Mouse (Mus musculus) yolk sac, embryonic 10.5 days (tissue): ENCODE results near the gene Ero1l.
A peak's percentile ranks its signal among the peaks of the same experiment; 100 is the strongest.

Source experiments
- DNase-seq: peaks from one replicate; pipeline ENCODE4 v3.0.0-alpha.2; 2017; ENCODE audit warnings: low spot score

The Ero1l gene

DNA sequence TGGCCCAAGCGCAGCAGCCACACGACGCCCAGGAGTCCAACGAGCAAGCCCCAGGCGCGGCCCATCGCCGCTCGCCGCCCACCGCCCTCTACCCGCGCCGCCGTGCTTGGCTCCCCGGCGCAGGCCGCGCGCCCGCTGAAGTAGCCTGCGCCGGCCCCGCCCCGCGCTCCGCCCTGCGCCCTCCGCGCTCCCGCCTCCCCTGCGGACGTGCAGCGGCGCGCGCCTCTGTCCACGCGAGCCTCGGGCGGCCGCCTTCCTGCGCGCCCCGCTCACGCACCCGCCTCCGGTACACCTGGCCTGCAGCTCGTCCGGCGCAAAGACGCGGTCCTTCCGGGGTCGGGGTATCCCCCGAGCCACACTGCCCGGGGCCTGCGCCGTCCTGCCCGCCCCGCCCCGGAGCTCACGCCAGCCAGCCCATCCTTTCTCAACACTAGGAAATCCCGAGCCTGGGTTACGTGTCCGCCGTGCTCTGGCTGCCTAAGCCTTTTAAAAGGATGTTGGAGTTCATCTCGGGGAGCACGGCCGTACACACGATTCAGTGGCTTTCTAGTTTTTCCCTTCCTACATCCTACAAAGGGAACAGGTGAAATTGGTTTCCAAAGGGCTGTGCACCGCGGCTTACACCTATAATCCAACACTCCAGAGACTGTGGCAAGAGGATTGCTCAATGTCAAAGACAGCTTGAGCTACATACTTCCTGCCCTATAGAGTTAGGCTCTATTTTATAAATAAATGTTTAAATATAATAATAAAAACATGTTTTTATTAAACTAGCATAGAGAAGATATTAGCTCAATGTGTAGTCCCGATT lies at the start of gene Ero1l:
Gene Ero1l, minus strand, starts transcription at position 346 of the 811 bp plus-strand sequence.
- DNase-seq: peak; percentile 91

DNA sequence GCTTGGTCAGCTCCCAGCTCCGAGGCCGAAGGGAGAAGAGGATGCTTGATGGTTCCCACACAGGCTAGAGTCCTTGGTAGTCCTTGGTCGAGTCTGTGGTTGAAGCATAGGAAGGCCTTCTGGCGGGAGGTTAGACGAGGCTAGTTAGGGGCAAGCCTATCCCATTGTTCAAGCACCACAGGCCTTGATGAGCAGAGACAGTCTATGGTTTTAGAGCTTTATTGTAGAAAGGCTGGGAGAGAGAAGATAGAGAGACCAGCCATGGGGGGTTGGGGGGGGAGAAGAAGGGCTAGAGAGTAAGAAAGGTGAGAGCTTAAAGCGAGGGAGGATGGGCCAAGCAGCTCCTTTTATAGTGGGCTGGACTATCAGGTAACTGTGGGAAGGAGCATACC lies 46.6 kb upstream of the Ero1l start:
- DNase-seq: no peak

DNA sequence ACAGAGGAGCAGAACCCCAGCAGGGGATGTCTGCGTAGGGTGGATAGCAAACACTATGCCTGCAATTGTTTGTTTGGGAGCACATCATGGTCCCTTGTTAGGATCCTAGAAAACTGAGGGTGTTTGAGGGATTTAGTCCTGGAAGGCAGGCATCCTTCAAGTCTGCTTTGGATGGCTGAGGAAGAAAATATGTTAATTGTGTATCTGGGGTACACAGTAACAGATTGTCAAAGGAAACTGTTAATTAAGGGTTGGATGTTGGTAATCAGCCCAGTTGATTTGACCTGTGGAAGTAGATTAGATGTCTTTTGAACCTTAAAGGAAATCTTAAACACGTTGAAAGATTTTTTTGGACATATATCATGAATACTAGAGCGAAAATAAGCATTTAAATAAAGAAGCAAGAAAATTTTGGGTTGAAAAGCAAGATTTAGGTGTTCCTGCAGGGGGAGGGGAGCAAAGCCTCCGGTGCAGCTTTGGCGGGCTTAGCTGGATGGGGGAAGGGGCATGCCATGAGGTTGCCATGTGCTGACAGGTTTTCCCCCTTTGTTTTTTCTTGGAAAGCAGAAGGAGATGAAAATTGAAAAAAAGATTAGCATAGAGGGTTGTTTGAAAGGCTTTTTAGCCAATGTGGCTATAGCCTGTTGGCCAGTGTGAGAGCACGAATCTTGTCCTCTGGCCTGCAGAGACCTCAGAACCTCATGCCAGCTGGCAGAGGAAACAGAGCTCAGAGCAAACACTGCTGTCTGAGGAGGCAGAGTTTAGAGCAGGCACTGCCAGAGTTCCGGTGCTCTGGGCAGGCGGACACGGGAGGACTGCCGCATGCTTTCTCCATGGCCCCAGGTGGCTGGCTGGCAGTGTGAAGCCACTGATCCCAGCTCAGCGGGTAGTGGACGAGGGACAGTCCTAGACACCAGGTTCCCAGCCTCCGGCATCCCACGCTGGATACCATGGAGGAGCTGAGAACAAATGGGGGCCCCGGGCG lies 45.9 kb upstream of the Ero1l start:
- DNase-seq: no peak

DNA sequence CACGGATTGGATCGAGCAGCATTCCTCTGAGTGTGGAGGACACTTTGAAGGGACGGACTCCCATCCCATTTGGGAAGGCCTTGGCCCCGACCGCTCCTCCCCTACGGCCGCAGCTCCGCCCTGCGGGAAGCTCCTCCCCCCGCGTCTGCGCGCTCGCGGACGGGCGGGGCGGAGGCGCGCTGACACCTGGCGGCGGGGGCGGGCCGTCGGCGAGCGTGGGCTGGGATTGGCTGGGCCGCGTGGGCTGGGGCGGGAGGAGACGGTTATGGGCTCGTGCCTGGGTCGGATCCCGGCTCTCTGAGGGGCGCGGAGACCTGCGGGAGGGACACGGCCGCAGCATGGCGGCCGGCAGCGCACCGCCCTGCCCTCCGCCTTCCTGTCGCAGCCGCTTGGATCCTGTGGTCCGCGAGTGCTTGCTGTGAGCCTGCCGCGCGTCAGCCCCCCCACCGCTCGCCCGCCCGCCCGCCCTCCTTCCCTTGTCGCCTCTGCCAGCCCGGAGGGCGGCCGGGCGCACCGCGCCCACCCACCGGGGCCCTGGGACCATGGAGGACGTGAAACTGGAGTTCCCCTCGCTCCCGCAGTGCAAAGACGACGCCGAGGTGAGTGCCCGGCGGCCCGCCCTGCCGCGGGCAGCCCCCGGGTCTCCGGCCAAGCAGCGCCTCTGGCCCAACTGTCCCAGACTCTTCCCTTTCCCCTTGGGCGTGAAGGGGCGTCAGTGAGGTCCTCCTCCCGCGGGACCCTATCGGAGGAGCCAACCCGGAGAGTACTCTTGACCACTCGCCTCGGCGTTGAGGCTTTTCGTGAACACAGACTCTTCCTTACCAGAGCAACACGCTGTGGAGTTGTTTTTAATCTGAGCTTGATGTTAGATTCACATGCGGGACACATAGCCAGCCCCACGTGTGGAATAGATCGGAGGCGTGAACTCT lies 32.6 kb upstream of the Ero1l start, which contains the start of gene Styx:
Gene Styx, plus strand, starts transcription at position 163 of the 929 bp plus-strand sequence.
- peak; percentile 96 for DNase-seq

DNA sequence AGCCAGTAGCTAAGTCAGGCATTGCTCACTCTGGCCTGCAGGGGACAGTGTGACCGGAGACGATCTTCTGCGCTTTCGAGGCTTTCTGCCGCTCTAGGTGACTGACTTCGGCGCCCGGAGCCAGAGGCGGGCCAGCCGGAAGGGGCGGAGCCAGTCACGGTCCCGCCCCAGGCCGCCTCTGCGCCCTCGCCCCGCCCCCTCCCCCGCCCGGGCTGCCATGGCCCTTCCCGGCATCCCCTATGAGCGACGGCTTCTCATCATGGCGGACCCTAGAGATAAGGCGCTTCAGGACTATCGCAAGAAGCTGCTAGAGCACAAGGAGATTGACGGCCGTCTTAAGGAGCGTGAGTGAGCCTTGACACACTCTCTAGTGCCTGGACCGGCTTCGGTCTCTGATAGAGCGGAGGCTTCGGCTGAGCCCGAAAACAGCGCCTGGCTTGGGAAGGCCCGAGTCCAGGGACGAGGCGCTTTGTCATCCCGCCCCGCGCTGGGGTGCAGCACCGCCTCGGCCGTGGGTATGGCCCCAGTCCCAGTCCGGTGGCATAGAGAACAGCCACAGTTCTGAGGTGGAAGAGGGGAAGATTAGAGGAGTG lies 11.1 kb upstream of the Ero1l start, which contains the start of gene Psmc6:
Gene Psmc6, plus strand, starts transcription at position 200 of the 593 bp plus-strand sequence.
- peak; percentile 94 for DNase-seq

DNA sequence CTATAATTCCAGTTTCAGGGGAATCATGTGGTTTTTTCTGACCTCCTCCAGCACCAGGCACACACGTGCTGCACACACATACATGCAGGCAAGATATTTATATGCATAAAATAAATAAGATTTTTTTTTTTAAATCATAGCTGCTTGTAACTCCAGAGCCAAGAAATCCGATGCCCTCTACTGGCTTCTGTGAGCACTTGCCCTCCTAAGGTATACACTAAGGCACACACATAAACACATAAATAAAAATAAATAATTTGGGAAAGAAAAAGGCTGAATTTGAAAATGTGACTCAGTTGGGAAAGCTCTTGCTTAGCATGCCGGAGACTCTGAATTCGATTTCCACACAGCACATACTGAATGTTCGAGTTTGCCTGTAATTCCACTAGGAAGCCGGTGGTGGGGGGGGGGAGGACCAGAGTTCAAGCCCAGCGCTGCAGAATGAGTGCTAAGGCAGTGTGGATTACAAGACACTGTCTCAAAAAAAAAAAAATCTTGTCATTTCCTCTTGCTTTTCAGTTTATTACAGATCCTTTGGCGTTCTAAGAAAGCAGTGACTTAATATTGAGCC lies 10.5 kb upstream of the Ero1l start:
- DNase-seq: no peak

DNA sequence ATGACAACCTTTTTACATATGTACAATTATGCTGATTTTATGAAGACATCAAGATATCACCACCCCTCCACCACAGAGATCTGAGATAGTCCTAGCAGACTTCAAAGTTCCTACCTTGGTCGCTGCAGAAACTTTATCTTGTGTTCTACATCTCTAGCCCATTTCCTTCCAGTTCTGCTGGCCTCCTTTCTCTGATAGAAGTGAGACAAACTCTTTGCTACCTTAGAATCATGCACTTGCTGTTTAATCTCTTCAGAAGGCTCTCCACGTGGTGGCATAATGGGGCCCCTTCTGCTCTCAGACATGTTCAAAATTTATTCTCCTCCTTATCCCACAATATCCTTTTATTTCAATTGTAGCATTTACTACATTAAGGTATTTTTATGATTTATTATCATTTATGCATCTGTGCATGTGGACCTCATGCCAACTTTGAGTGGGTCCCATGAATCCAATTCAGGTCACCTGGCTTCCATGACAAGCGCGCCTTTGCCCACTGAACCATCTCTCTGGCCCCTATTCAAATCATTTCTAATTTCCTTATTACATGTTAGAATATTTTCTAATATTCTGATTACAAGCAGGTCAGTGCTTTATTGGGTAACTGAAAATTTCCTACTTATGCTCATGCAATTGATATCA lies 9.6 kb upstream of the Ero1l start:
- no peak for DNase-seq

DNA sequence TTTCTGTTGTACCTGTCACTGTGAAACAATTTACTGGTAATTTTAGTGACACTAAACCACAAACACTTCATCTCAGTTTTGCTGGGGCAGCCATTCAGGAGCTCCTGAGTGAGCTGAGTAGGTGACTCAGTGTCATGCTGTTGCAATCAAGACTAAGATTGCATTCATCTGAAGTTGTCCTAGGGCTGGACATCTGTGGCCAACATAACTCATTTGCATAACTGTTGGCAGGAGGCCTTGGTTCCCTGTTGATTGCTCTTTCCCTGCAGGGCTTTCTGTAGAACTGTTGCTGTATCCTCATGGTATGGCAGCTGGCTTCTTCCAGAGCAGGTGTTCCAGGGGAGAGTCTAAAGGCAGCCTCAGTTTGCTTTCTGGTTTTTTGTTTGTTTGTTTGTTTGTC lies 6.9 kb upstream of the Ero1l start:
- no peak for DNase-seq

DNA sequence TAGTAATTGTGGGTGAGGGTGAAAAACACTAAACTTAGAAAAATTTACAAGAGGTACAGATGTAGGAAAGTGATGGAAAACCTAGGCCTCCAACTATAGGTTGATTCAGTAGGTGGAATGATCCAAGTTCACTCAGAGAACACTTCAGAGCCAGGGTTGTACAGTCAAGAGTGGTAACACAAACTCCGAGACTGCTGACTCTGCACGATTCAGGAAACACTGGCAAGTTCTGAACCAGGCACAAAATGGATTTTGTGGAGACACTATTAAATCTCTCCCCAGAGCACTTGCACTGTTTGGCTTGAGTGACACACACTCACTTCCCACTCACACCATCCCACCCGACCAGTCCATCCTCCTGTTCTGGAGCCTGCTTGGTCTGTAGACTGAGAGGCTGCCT lies 4.7 kb upstream of the Ero1l start:
- DNase-seq: no peak

DNA sequence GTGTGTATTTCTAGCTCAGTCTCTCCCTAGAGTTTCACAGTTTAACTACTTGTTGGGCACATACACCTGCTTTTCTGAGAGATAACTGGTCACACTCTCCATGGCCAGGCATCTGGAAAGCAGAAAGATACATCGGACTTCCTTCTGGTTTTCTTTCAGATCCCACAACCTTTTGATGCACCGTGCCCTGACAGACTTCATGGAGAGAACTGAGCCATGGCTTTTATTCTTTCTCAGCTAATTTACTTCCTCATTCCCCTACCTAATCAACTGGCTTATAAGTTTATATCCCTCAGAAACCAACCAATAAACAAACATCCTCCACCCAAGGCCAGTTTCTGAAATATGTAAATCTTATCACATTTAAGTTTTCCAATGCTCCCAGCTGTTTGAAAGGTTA lies 3.9 kb upstream of the Ero1l start:
- no peak for DNase-seq

DNA sequence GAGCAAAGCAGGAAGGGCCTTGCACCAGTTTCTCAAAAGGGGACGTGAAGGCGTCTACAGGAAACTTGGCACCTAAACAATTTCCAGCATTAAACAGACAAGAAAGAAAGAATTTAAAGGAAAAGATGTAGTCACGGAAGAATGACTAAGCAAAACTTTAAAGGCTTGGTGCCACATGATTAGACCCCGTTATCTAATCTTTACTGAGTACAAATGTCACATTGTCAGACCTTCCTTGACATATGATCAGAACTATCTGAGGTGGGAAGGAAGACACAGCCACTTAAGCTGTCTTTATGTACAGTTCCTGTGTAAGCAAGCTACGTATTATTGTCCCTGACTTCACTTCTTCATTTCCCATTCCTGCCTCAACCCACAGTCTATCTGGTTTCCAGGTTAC lies 3.1 kb upstream of the Ero1l start:
- DNase-seq: no peak

DNA sequence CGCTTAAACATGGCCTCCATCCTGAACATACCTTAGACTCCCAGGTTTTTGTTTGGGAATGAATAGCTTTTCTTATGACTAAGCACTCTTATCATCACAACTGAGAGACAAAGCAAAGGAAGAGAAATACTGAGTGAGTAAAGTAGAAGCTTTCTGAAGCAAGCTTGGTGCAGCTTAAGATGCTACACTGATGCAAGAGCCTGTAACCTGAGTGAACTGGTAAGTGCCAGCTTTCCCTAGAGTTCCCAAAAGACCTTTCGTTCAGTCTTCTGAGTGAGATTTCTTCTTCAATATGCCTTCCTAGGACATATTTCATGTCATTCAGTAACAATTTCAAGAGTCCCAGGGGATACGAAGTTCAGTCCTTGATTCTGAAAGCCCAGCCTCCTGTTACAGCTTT lies 2.5 kb upstream of the Ero1l start:
- no peak for DNase-seq

DNA sequence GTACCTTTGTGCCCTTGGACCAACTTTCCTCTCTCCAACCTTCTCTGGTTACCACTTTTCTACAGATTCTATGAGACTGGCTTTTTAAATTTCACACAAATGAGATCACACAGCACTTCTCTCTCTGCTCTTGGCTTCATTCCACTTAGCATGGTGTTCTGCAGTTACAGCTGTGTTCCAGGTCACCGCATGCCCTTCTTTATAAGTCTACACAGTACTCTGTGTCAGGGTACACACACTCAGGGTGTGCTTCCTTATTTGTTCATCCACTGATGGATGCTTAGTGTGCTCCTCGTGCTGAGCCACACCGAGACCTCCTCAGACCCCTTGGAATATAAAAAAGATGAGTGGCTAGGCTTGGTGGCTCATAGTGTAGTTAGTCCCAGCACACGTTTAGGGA lies 1.5 kb upstream of the Ero1l start:
- no peak for DNase-seq

DNA sequence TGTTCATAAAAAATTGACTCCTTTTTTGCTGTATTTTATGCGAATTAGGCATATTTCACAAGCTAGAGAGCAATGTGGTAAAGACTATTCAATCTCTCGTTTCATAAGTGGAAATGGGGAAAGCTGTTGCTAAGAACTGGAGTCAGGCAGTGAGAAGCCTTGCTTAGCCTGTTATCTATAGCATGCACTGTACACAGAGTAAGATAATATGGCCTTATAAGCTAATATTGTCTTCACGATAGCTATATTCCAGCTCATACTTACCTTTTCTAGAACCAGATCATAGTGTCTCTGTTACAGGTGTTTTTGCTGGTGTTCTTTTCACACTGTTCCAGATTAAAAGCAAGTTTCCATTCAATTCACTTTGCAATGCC lies 653 bp upstream of the Ero1l start:
- DNase-seq: no peak

DNA sequence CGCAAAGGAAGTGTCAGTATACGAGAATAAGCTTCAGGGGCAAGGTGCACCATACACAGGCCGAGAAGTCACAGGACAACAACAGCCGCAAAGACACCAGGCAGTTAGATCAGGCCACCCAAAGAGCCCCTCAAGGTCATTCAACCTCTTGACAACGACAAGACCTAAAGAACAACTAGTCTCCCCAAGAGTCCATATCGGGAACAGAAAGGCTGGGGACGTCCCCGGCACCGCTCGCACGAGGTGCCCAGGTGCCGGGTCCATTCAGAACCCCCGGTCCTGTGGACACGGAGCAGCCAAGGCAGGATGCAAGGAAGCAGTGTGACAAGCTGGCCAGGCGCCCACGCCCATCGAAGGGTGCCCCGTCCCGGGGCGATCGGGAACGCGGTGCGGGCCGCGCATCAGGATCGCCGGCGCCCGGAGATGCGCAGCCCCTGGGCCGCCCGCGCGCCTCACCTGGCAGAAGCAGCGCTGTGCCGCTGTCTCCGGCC lies 605 bp downstream of the Ero1l start:
- peak; percentile 64 for DNase-seq

DNA sequence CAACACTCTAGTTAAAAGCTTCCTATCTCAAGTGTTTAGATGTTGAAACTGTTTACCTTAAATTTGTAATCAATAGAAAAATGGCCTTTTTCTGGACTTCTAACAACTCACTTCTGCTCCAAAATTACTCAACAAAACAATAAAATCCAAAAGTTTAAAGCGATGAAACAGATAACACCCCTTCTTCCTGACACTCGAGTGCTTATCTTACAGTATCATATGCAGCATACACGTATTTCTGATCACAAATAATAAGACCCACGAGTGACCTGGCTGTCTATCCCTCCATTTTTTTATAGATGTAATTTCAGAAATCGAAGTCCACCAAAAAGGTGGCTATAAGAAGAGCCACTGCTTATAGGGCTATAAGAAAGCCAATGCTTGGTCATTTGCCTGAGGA lies 1.6 kb downstream of the Ero1l start:
- no peak for DNase-seq

DNA sequence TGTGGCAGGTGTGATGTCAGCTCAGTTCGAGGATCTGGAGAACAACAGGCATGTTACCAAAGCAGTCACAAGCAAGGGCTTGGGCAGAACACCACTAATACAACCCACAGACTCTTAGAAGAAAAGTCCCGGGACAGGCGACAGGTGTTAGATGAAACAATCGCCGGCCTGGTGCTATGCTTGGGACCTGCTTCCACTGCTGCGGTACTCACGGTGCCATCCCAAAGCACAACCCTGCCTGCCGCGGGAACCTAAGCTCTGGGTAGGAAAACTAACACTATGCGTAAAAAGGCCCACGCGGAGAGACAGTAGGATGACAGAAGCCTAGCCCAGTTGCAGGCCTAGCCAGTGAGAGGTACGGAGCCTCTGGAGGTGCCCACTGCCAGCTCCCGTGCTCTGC lies 8.5 kb downstream of the Ero1l start:
- DNase-seq: no peak

DNA sequence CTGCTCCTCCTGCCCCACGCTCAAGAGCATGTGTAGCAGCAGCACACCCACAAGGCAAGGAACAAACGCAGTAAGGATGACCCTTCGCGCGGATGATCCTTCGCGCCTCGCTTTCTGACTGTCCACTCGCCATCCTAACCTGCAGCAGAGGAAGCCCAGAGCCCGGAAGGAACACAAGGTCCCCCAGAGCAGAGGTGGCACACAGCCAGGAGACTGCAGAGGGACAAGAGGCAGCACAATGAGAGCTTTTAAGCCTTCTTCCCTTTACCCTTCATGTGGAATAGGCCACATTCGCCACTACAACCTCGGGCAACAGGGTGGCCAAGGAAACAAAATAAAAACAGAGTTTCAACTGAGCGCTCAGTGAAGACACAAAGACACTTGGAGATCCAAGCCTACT lies 8.9 kb downstream of the Ero1l start:
- no peak for DNase-seq

DNA sequence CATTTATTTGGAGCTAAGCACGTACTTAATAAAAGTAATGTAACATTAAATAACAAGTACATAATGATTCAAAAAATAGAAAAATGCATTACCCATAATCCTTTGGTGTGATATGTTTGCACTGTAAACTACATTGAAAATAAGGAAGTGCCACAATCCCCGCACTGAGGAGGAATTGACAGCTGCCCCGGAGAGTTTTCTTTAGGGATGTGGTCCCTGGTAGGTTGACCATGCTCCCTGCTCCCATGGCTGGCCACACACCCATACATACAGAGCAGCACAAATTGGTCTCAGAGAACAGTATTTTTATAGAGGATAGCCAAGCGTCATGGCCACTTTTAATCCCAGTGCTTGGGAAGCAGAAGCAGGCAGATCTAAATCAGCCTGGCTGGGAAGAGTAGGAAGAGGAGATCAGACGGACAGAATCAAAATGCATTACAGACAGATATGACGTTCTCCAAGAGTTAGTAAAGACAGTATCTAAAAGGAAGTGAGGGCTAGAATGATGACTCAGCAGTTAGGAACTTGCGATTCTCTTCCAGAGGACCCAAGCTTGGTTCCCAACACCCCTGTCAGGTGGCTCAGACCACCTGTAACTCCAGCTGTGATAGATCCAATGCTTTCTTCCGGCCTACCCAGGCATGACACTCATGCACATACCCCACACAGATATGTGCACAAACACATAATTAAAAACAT lies 10.8 kb downstream of the Ero1l start:
- DNase-seq: no peak

DNA sequence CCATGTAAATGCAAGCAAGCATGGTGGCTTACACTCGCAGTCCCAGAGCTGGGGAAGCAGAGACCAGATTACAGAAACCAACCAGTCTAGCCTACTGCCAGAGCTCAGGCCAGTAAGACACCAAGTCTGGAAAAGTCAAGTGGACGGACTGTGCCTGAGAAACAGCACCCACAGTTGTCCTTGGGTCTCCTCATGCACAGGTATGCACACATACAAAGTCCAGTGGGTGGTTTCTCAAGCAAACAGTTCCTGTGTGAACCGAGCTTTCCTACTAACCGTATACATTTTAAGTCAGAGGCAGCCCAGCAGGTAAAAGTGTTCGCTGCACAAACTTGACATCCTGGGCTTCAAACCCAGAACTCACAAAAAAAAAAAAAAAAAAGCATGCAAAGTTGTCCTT lies 12.7 kb downstream of the Ero1l start:
- DNase-seq: peak; percentile 16
